Mouse (Mus musculus) cerebellum, postnatal 4 days (tissue): ENCODE data around the gene Irf2bp2.

ENCODE experiments used
- DNase-seq, 2 experiments: peaks; one replicate each; pipeline ENCODE4 v3.0.0; 2022; ENCODE audit warnings: low spot score in 2 of 2, mixed read lengths in 1 of 2

Irf2bp2 gene

DNA sequence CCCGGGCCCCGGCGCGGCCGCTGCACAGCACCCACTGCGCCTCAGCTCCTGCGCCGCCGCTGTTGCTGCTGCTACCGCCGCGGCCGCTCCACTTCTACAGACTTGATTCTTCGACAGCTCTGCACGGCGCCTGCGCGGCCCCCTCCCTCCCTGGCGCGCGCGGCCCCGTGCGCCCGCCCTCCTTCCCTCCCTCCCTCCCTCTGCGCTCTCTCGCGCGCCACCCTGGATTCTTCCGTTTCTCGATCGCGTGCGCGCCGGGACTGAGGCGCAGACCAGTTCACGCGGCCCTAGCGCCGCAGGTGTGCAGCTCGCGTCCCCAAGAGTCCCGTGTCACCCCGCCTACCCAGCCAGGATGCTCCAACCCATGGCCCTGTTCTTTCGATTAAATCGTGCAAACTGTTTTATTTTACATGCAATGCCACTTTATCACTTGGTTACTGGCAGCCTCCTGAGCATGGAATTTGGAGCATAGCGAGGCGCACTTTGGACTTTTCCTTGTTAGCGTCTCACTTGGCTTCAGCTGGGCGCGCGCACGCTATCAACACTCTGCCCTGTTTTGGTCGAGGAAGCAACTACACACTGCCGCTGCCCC, at the start of gene Irf2bp2:
Gene Irf2bp2 (minus strand): TSS at position 98 of the 592 bp plus-strand sequence.
- DNase-seq: peak; percentile 67 to 87

GRCm38 (mm10) chr8:126642665-126643064, 48.9 kb upstream of the Irf2bp2 start:
- no peak for DNase-seq

- DNase-seq: no peak
Observed at GRCm38 (mm10) chr8:126641568-126642295, 47.9 kb upstream of the Irf2bp2 start.

- DNase-seq: no peak
Observed at GRCm38 (mm10) chr8:126639161-126639560, 45.4 kb upstream of the Irf2bp2 start.

DNA sequence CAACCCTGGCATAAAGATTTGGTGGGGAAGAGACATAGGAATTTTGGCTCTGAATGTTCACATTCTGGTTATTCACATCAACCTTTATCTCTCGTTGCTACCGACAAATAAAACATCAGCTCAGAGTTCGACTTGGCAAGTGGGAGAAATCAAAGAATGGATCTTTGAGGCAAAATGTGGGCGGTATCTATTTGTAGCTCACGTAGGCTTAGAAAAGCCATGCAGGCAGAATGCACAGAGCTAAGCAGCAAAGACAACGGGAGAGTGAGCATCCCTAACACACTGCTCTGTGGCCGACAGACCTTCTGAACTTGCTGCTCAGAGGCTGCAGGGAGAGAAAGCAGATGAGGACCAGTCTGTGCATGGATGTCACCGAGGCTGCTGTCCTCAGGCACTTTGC, 44.2 kb upstream of the Irf2bp2 start:
- no peak for DNase-seq

GRCm38 (mm10) chr8:126634541-126635048, 40.8 kb upstream of the Irf2bp2 start:
- DNase-seq: no peak

GRCm38 (mm10) chr8:126628616-126629015, 34.8 kb upstream of the Irf2bp2 start:
- DNase-seq: no peak

- DNase-seq: no peak
Observed at GRCm38 (mm10) chr8:126626415-126626814, 32.6 kb upstream of the Irf2bp2 start.

DNA sequence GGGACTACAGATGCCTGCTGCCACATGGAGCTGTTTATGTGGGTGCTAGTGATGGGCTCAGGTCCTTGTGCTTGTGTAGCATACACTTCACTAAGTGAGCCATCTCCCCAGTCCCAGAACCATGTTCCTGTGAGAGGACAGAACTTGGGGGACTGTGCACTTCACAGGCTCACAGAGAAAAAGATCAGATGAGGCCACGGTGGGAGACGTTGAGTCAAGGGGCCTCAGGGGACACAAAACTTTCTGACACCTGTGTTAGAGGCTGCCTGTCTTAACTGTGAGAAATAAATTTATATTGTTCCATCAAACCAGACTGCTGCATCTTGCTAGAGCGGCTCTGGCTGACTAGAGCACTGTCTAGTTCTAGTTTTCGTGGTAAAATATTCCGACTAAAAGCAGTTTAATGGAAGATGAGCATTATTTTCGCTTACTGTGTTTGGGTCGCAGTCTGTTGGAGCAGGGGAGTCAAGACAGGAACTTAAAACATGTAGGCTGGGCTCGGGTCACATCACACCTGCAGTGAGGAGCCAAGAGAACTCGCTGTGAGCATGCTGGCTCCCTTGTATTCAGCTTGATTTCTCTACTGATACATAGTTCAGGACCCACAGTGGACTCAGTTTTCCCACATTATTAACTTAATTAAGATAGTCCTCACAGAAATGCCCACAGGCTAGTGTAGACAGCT, 28.5 kb upstream of the Irf2bp2 start:
- DNase-seq: no peak

GRCm38 (mm10) chr8:126620721-126621120, 26.9 kb upstream of the Irf2bp2 start:
- DNase-seq: no peak

DNA sequence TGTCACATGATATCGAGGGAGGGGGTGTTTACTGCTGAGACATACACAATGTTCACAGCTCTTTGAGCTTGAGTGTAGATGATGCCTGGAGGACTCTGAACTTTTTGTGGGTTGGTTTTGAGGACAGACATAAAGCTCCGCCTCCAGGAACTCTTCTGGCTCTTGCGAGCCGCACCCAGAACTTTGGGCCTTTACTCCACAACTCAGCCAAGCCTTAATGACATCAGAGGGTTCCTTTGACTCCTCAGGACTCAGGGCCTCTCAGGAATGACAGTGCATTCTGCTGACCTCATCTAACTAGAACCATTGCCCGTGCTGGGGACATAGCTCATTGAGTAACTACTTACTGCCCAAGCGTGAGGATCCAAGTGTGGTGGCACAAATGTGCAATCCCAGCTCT, 25.7 kb upstream of the Irf2bp2 start:
- DNase-seq: no peak

DNA sequence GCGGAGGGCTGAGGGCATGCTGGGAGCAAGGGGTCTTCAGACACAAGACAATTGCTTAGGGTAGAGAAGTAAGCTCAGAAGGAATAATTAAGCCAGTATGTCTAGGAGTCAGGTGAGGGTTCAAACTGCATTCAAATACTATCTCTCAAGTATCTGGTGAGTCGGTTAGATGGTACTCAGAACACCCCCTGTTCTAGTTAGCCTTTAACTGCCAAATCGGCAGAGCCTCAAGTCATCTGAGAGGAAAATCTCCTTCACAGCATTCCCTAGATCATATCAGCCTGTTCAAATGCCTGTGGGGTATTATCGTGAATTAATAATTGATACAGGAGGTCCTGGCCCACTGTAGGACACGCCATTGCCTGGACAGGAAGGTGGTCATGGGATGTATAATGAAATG, 23.9 kb upstream of the Irf2bp2 start:
- no peak for DNase-seq

DNA sequence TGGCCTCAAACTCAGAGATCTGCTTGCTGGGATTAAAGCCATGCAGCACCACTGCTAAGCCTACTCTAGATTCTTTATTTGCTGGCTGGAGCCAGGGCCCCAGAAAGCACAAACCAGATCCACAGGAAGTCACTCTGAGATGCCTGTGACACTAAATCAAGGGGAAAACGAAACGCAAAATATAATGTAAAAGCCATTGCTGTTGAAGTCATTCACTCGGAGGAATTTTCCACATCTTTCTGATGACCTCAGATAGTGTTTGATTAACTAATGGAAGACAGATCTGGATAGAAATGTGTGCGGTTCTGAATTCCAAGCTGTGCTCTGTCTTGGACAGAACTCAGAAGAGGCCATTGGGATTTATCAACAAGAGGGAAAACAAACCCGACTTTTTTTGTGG, 22.9 kb upstream of the Irf2bp2 start:
- DNase-seq: no peak

GRCm38 (mm10) chr8:126615765-126616164, 22.0 kb upstream of the Irf2bp2 start:
- no peak for DNase-seq

GRCm38 (mm10) chr8:126614740-126615132, 20.9 kb upstream of the Irf2bp2 start:
- no peak for DNase-seq

GRCm38 (mm10) chr8:126614062-126614739, 20.4 kb upstream of the Irf2bp2 start:
- DNase-seq: no peak

GRCm38 (mm10) chr8:126613143-126613542, 19.4 kb upstream of the Irf2bp2 start:
- no peak for DNase-seq

DNA sequence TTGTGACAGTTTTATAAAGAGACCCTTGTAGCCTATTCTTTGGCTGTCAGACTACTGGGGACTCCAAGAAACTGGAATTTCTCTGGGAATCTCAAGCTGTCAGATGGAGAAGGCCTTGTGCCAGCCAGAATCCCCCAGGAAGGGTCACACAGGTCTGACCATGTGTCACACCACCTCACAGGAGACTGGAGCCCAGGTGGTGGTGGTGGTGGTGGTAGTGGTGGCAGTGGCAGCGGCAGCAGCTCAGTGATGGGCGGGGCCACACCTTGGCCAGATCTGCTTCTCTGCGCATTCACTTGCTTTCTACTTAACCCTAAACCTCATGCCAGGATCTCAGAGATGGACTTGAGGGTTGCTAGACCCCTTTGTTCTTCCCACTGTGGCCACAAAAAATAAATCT, 19.0 kb upstream of the Irf2bp2 start:
- DNase-seq: no peak

- DNase-seq: no peak
Observed at GRCm38 (mm10) chr8:126610713-126611112, 16.9 kb upstream of the Irf2bp2 start.

GRCm38 (mm10) chr8:126609556-126610263, 15.9 kb upstream of the Irf2bp2 start:
- no peak for DNase-seq

GRCm38 (mm10) chr8:126603241-126603947, 9.6 kb upstream of the Irf2bp2 start:
- no peak for DNase-seq
